Mouse (Mus musculus) lung, adult 18-20 months (tissue): ENCODE data around the gene Ifitm5.
A peak's percentile ranks its signal among the peaks of the same experiment; 100 is the strongest.
"Not testable (repeated sequence)": the region's sequence is repeated elsewhere in the genome, so short reads cannot be mapped to it uniquely, and the experiment has no call there.

ENCODE experiments used
- DNase-seq, 2 experiments: peaks; one replicate each; pipeline ENCODE4 v3.0.0; 2022; ENCODE audit warnings: mixed read lengths in 2 of 2

Gene Ifitm5

DNA sequence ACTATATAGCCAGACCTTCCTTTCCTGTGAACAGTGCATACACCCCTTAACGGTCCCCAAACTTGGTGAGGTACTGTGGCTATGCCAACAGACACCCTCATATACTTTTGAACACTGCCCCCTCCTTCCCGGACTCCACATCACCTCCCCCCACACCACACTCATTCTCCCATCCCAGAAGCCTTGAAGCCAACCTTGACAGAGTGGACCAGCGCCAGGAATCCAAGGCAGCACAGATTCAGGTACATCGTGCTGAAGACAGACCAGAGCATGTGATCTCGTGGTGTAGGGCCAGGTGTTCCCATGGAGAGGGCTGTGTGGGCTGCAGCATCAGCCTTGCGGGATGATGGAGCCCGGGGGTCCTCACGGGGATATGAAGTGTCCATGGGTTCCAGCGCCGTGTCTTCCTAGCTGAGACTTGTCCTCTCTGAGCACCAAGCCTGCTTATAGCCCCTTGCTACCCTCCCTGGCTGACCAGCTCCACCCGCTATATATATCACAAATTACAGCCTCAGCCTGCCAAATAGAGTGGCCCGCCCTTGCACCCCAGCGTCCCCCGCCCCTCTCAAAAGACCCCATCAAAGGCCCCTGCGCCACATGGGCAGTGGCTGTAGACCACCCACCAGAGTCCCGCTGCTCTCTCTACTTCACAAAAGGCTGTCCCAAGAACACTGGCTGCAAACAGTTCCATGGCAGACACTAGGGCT lies at the start of gene Ifitm5:
Ifitm5 (minus strand) TSS at position 468 of the 707 bp plus-strand sequence.
- DNase-seq, result no peak

DNA sequence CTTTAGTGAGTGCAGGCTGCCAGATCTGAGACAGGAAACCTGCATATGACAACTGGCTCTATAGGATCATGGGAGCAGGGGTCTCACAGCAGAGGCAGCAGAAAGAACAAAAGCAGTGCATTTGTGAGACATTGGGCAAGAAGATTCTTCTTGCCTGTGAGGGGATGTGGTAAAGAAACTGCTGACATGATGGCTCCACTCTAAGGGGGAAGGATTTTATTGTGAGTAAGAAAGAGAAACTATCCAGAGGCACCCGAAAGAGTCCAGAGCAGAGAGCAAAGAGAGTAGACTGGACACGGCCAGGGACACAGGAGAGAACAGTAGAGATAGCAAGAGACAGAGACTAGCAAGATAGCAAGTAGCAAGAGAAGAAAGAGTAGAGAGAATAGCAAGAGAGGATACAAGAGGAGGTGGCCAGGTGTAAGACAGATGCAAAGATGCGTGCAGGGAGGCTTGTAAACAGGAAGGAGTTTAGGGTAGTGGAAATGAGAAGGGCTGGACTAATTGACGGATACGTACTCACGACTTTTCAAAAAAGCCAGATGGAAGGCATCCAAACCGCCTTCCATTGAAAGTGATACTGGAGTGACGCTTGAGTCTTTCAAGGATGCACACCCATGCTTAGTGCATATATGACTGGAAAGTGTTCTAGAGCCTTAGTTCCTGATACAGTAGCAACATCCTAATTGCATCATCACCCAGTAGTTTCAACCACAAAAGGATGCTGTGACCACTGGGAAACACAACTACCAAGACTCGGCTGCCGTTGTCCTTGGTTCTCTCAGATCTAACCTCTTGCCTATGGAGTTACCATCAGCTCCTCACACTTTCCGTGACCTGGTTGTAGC lies 49.0 kb upstream of the Ifitm5 start:
- DNase-seq, result no peak

DNA sequence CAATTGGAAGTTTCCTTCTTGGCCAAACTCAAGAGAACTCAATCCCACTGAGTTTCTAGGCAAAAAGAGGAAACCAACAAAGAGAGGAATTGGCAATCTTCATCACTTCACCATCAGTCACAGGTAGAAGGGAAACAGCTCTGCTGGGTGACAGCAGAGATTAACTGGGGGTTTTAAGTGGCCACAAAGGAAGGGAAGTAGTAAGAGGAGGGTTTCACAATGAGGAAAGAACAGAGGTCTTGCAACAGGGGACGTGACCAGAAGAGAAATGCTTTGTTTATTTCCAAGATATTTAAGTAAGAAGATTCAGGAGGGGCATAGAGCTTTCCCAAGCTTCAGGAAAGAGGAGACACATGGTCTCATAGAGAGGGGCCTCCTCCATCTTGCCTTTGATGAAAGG lies 47.7 kb upstream of the Ifitm5 start:
- DNase-seq, result no peak

DNA sequence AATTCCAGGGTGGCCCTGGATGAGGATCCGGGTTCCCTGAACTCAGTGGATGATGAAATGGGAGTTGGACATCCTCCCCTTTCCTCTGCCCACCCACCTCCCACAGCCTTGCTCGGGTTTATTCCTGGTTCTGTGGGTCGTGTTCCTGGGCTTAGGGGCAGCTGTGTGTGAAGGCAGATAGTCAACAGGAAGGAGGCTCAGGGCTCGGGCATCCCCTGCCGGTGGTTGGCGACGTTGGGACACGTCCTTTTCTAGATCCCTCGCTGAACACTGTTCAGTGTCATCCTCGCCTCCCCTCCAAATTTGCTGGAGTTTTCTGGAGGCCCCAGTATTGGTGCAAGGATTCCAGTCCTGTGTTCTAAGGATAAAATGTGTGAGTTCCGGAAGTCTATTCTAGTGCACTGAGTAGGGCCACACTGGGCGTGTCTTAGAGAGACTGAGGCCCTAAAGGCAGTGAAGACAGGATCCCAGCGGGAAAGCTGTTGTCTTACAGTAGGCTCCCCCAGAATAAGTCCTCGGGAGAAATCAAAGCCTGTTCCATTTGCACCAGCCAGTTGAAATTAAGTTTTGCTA lies 41.1 kb upstream of the Ifitm5 start:
- no peak for DNase-seq

DNA sequence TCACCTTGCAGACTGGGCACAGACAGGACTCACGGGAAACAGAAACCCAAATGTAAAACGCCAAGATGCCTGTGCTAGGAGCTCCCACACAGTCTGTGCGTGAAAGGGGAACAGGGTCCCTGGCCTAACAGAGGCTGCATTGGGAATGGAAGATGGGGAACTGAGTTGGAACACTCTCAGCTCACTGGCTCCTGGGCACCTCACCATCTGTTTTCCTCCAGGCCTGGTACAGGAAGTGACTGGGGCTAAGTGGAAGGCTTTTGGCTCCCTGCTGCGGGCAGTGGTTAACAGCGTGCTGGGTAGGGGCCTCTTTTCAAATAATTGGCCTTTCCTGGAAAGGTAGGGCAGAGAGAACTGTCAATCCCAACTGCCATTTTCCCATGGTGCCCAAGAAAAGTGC lies 40.5 kb upstream of the Ifitm5 start:
- DNase-seq, result no peak

DNA sequence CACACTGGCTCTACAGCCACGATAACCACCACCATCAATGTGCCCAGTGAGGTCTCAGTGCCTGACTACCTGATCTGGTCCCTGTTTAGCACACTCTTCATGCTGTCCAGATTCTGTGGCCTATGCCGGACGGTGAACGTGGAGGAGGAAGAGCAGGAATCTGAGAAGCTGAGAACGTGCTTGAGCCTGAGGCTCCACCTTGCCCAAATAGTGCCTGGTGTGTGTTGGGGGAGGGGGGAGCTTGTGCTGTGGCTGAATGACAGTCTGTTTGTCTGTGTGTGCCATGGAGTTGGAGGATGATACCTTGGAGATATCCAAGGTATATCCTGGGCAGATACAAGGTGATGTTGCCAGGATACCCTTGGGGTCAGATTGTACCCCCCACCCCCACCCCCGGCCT lies 40.1 kb upstream of the Ifitm5 start:
- DNase-seq, result no peak

DNA sequence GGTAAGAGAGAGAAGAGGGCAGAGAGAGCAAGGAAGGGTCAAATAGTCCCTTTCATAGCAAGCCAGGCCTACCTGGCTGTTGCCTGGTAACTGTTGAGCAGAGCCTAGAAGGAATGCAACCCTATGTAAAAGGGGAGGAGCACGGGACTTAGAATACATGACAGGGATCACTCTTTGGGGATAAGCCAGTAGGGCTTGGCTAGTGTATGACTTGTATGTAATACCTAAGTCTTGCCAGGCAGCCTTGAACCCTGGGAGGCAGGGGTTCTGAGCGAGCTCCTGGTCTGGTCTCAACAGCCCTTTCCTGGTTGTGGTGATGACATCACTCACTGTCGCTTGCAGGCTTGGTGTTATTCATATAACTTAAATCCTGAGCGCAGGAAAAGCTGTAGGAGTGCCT lies 38.9 kb upstream of the Ifitm5 start:
- DNase-seq, result no peak

DNA sequence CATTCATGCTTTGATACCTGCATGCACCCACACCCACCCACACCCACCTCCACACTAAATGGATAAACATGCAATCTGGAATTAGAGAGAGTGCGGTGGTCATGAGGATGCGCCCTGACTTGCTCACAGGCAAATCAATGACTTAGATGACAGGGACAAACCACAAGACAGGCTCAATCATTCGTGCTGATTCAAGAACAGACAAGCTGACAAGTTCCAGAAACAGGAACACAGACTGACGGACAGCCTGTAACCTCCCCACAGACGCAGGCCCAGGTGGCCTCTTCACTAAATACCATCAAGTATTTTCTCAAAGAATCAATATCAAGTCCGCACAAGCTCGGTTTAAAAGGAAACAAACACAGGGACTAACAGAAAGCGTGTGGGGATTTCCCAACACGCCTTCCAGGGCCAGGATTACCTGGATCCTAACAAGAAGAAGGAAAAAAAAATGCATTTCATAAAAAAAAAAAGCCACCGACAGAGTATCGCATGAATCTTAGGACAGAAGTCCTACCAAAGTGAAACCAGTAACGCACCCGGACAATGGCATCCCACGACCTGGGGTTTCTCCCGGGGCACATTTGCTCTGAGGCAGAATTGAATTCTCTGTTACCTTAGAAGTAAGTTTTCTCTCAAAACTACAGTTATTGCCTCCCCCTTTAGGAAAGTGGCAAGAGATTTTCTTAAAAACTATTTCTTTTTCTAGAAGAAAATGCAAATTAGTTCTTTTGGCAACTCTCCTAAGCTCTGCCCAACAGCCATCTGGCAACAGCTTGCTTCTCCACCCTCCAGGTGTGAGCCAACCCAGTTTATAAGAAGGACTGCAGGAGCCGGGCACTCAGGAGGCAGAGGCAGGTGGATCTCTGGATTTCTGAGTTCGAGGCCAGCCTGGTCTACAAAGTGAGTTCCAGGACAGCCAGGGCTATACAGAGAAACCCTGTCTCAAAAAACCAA lies 37.4 kb upstream of the Ifitm5 start:
- no peak for DNase-seq

DNA sequence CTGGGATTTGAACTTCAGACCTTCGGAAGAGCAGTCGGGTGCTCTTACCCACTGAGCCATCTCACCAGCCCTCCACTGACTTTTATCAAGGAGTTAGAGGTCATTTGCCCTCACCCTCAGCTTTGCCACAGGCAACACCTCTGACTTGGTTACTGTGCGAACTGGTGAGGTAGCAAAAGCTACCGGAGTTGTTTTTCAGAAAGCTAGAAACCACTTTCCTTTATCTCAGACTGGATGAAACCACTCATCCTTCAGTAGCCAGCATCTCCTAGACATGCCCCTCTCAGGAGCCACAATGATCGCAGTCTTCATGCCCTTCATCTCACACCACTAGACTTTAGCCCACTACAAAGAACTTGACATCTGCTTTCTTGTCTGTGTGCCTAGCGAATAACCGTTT lies 32.9 kb upstream of the Ifitm5 start:
- no peak for DNase-seq

DNA sequence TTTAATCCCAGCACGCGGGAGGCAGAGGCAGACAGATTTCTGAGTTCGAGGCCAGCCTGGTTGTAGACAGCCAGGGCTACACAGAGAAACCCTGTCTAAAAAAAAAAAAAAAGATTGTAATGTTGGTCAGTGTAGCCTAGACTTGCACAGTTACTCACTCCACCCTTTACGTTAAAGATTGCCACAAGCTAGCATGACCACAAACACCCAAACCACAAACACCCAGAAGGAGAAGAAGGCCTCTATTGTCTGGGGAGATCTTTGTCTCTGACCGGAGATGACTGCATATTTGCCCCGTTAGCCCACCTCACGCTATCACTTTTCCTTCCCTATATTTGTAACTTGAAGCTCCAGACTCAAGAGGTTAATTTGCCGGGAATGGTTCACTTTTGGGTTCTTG lies 31.6 kb upstream of the Ifitm5 start:
- DNase-seq, result no peak

DNA sequence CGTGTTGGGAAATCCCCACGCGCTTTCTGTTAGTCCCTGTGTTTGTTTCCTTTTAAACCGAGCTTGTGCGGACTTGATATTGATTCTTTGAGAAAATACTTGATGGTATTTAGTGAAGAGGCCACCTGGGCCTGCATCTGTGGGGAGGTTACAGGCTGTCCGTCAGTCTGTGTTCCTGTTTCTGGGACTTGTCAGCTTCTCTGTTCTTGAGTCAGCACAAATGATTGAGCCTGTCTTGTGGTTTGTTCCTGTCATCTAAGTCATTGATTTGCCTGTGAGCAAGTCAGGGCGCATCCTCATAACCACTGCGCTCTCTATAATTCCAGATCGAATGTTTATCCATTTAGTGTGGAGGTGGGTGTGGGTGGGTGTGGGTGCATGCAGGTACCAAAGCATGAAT lies 26.6 kb upstream of the Ifitm5 start:
- DNase-seq, result not testable (repeated sequence)

DNA sequence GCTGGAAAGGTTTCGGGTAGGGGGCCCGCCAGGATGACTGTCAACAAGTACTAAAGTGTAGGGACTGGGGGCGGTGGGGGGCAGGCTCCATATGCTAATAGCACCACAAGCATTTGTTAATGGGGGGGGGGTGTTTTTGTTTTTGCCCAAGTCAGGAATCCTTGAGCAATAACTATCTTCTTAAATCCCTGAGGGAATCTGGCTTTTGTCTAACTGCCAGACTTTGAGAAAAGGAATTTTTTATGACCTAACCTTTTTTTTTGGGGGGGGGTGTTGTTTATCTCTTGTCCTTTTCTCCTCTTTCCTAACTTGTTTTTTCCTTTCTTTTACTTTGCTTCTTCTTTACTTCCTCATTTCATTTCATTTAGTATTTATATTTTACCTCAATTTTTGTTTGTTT lies 25.4 kb upstream of the Ifitm5 start:
- DNase-seq, result no peak

DNA sequence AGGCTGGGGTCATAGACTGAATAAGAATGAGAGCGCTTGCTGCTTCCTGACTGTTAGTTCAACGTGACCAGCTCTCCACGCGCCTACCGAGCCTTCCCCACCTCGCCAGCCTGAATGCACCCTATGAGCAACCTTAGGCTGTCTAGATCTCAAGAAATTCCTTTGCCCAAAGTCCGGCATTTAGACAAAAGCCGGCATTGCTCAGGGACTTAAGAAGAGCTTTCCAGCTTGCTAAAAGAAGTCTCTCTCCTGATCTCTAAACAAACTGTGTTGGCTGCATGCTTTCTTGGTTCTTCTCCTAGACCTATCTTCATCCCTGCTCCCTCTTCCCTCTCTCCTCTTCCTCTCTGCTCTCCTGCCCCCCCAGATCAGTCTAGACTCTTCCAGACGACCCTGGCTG lies 24.8 kb upstream of the Ifitm5 start:
- DNase-seq, result no peak

DNA sequence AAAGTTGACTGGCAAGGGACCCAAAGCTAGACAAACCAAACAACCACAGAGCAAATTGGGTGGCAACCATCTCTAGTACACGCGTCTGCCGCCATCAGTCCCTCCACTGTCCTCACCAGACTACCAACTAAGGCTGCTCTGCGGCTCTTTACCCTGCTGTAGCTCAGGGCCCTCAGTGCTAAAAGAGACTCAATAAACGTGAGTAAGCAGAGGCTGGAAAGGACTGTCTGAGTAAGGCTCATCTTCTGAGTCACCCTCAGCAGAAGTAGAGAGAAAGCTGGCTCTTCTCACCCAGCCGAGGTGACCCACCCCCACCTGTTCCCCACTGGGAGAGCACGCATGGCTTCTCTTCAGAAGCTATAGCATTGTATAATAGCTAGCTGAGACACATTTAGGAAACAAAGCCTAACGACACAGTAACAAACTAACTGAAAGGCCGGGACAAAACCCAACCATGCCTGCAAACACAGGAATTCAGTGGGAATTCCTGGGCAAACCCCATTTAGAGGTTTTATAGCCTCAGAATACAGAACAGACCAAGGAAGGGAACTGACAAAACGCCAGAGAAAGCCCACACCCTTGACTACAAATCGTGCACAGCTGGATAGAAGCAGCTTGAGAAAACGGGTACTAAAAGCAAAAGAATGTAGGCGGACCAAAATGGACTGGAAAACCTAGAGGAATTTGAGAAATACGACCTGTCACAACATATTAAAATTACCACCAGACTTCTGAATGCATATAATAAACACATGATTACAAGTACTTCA lies 23.5 kb upstream of the Ifitm5 start:
- DNase-seq, result no peak

DNA sequence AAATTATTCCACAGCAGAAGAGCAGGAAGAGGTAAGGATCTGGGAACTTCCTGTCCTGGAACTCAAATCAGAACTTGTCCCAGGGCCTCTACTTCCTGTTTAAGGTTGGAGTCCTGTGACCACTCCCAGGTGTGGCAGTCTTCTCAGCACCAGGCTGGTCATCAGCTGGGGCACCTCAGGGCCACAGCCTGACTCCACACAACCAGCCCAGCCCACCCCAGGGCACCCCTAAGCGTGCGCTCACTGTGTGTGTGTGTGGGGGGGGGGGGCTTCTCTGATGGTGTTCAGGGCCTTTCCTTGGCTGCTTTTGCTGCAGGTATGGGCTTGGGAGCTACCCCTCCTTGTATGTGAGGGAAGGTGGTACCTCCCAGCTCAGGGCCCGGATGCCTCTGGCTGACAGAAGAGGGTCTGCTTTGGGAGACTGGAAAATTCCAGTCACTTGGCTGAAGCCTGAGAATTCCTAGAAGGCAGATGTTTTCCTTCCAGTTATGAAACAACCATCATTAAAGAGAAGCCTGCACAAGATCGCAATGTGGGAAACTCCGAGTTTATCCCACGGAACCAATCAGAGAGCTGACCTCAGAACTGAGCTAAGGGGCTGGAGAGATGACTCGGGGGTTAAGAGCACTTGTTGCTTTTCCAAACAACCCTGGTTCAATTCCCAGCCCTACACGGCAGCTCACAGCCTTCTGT lies 21.5 kb upstream of the Ifitm5 start:
- DNase-seq, result peak; percentile 34 to 58

DNA sequence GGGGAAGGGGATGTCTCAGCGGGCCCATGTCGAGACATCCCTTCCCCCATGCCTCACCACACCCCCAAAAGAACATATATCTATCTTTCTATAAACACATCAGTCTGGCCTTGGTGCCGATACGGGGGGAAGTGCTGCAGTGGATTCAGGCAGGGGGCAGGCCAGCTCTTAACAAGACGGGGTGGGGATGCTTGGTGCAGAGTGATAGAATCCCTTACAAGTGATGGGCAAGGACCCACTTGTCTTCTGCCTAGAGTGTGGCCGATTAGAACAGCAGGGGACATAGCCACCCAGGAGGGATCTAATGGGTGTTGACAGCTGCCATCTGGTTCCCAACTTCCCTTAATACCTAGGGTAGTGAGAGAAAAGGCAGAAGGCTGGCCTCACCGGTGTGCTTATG lies 20.8 kb upstream of the Ifitm5 start:
- no peak for DNase-seq

DNA sequence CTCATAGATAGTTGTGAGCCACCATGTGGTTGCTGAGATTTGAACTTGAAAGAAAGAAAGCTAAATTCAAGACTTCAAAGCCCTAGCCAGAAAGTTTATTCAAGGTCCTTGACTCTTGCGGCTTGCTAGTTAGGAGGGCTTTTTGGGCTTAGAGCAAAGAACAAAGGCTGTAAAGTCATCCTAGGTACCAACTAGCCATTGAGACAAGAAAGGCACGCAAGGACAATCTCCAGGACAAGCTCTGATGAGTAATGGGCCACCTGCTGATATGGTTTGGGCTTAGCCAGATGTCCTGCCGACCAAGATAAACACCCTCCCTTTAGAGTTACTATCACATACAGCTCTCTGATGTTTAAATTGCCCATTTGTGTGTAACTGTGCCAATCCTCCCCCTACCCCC lies 18.6 kb upstream of the Ifitm5 start:
- DNase-seq, result not testable (repeated sequence)

DNA sequence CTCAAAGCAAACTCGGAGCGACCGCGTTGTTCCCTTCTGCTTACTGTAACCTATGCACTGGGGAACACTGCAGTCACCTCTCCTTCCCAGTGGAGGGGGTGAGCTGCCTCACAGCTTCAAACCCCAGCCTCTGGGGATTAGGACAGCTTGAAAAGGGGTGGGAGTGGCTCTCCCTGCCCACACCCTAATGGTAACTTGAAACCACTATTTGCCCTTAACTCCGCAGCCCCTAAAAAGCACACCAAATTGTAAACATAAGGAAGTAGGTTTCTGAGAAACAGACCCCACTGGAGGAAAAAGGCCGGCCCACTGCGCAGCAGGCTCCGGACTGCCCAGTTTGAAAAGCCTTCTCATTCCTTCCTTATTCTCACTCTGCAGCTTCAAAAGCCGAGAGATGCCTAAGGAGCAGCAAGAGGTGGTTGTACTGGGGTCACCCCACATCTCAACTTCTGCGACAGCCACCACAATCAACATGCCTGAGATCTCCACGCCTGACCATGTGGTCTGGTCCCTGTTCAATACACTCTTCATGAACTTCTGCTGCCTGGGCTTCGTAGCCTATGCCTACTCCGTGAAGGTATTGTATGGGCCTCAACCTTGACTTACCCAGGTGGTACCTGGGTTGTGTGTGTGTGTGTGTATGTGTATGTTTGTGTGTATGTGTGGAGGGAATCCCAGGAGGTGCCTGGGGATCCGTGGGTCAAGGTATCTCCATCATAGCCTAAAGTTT lies 17.9 kb upstream of the Ifitm5 start:
- DNase-seq, result peak in 1 of 2 experiments; percentile 55

DNA sequence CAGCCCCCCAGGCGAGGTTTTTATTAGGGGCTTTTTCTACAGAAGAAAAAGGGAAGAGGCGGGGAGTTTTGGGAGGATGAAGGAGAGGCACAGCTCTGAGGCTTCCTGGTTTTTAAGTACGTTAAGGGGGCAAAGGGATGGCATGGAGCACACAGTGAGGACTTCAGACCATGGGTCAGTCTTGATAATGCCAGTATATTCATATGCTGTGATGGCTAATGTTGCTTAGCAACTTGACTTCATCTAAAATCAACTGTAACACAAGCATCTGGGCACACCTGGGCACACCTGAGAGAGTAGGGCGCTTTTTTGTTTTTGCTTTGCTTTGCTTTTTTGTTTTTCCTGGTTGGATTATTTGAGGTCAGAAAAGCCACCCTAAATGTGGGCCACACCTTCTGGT lies 16.8 kb upstream of the Ifitm5 start, which contains the start of gene Ifitm1:
Ifitm1 (plus strand) TSS at position 301 of the 400 bp plus-strand sequence.
- DNase-seq, result no peak

DNA sequence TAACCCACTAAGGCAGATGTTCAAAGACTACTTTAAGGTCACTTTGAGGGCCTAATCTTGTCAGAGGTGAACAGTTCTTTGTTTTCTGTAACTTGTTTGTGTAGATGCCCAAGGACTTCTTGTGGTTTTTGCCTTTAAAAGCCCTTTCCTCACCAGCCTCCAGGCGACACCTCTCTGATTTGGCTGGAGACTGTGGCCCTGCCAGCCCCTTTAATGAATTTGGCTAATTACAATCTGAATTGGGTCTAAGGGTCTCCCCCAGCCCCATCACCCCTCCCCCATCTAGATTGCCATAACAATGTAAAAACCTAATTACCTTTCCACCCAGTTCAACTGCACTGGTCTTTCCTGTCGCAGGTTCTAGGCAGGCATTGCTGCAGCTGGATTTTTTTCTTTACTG lies 12.6 kb upstream of the Ifitm5 start:
- DNase-seq, result no peak

DNA sequence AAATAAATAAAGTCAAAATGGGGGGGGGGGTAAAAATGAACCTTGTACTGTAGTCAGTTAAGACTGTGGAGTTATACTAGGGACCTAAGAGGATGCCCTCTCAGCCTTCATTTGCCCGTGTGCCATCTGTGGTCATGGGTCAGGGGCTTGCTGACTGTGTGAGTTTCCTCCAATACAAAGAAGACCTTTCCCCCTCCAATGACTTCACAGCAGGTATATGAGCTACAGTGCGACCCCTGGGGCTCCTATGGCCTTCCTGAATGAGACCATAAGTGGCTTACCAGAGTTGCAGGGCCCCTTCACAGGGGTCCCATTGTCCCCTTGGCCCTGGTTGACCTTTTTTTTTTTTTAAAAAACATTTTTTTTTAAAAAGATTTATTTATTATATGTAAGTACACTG lies 11.3 kb upstream of the Ifitm5 start:
- no peak for DNase-seq
